ENCODE assay signal across 8 mouse cellular contexts in the genomic region with DNA sequence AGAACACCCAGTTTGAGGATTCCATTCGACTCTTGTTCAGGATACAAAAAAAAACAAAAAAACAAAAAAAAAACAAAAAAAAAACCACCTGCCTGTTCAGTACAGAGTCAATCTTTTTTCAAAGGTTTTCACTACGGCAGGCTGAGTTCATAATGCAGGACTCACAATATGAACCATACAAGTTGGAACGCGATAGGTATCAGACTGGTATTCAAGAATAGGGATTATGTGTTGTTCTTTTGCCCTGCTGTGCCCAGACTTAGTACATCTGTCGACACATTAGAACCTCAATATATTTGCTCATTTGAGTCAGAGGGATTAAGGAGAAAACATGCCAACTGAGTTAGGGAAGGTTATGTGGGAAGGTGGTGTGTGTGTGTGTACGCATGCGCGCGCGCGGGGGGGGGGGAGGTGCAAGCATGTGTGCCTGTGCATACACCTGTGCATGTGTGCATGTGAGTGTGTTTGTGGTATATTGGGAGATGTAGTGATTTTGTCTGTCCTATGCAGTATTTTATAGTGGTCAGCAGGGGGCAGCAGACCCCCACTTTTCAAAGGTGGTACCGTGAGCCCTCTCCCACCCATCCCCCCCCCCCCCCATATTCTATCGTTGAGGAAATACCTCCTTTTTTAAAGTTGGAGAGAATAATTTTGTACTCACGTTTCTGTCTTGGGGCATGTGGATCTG. TPM values are rescaled to one million over a fixed set of nuclear protein-coding genes. Genes with fewer than 3 reads are reported as not detected.
DNase-seq lines count a peak whose midpoint lies in the region; ATAC-seq and TF ChIP-seq lines count a peak whose summit lies in the region.

No protein-coding gene starts in this region.

- DNase-seq in forebrain, embryonic 10.5 days (ENCODE audit: extremely low spot score, low spot score) = no peak
- DNase-seq in lung, embryonic 14.5 days = peak; percentile 42
- no peak for DNase-seq in lung, adult 18-20 months
- DNase-seq in yolk sac, embryonic 10.5 days (ENCODE audit: low spot score) = no peak
- no peak for DNase-seq in heart, adult 18-20 months

- H3K4me2 ChIP-seq in forebrain, embryonic 12.5 days = no peak overlapping the region
- H3K4me2 ChIP-seq in lung, embryonic 14.5 days = no peak overlapping the region

- no peaks in the 10 kb centered on the region for H3K9me3 ChIP-seq in forebrain, embryonic 12.5 days
- no peaks in the 10 kb centered on the region for H3K9me3 ChIP-seq in forebrain, embryonic 10.5 days
- no peaks in the 10 kb centered on the region for H3K9me3 ChIP-seq in lung, embryonic 14.5 days (ENCODE audit: low read depth, low read length)

- peaks cover 16% of the 10 kb centered on the region for H3K36me3 ChIP-seq in forebrain, embryonic 12.5 days (replicated peaks)
- peaks cover 37% of the 10 kb centered on the region for H3K36me3 ChIP-seq in forebrain, embryonic 10.5 days (replicated peaks)
- 0 out of 2 replicates have a peak, but pooled peaks cover 4% of the 10 kb centered on the region for H3K36me3 ChIP-seq in lung, embryonic 14.5 days (ENCODE audit: insufficient read depth)
- H3K36me3 ChIP-seq in small intestine, adult 2 months (ENCODE audit: control insufficient read depth, insufficient read depth, low read length) = 0 out of 2 replicates have a peak, but pooled peaks cover 2% of the 10 kb centered on the region

- H3K27me3 ChIP-seq in forebrain, embryonic 12.5 days = no peaks in the 10 kb centered on the region
- no peaks in the 10 kb centered on the region for H3K27me3 ChIP-seq in forebrain, embryonic 10.5 days (ENCODE audit: poor library complexity, severe bottlenecking)
- H3K27me3 ChIP-seq in lung, embryonic 14.5 days (ENCODE audit: insufficient read depth, low read length) = no peaks in the 10 kb centered on the region
- no peaks in the 10 kb centered on the region for H3K27me3 ChIP-seq in small intestine, adult 2 months (ENCODE audit: control insufficient read depth, insufficient read depth, low read length)

- H3K9ac ChIP-seq in forebrain, embryonic 12.5 days = no peak overlapping the region
- H3K9ac ChIP-seq in lung, embryonic 14.5 days = no peak overlapping the region

- WGBS in forebrain, embryonic 12.5 days = 69% methylated on average over 14 of the region's 14 CpGs
- WGBS in forebrain, embryonic 10.5 days = 74% methylated on average over 14 of the region's 14 CpGs
- 55% methylated on average over 14 of the region's 14 CpGs for WGBS in lung, embryonic 14.5 days
- 71% methylated on average over 14 of the region's 14 CpGs for WGBS in small intestine, adult 2 months

- no peak overlapping the region for H3K27ac ChIP-seq in forebrain, embryonic 12.5 days
- H3K27ac ChIP-seq in forebrain, embryonic 10.5 days = no peak overlapping the region
- no peak overlapping the region for H3K27ac ChIP-seq in lung, embryonic 14.5 days (ENCODE audit: low read depth)
- no peak overlapping the region for H3K27ac ChIP-seq in embryonic fibroblast, embryonic 13.5 days (ENCODE audit: insufficient read depth, low read length)
- H3K27ac ChIP-seq in small intestine, adult 2 months (ENCODE audit: insufficient read depth, low read depth, low read length) = no peak overlapping the region

- peak; percentile 83 for ATAC-seq in forebrain, embryonic 12.5 days (ENCODE audit: low FRiP score)
- ATAC-seq in lung, embryonic 14.5 days (ENCODE audit: insufficient read depth) = no peak

- H3K4me1 ChIP-seq in forebrain, embryonic 12.5 days = peaks cover 12% of the 10 kb centered on the region; the same call in 1 of the 2 replicates
- no peaks in the 10 kb centered on the region for H3K4me1 ChIP-seq in forebrain, embryonic 10.5 days
- no peaks in the 10 kb centered on the region for H3K4me1 ChIP-seq in lung, embryonic 14.5 days (ENCODE audit: insufficient read depth)
- no peaks in the 10 kb centered on the region for H3K4me1 ChIP-seq in embryonic fibroblast, embryonic 13.5 days (ENCODE audit: control insufficient read depth, insufficient read depth, low read length)
- H3K4me1 ChIP-seq in small intestine, adult 2 months (ENCODE audit: control insufficient read depth, insufficient read depth, insufficient read length, low read length) = no peaks in the 10 kb centered on the region

- no peak overlapping the region for H3K4me3 ChIP-seq in forebrain, embryonic 12.5 days (replicated peaks)
- no peak overlapping the region for H3K4me3 ChIP-seq in forebrain, embryonic 10.5 days
- H3K4me3 ChIP-seq in lung, embryonic 14.5 days (ENCODE audit: low read depth, low read length) = no peak overlapping the region
- H3K4me3 ChIP-seq in embryonic fibroblast, embryonic 13.5 days (ENCODE audit: insufficient read depth, low read length) = no peak overlapping the region
- no peak overlapping the region for H3K4me3 ChIP-seq in small intestine, adult 2 months (ENCODE audit: low read depth, low read length)

- TF ChIP-seq POLR2A in embryonic fibroblast, embryonic 13.5 days (IDR thresholded peaks at IDR 0.05; ENCODE audit: low read depth, low read length) = no peak
- no peak for TF ChIP-seq POLR2A in small intestine, adult 2 months (IDR thresholded peaks at IDR 0.05; ENCODE audit: low read depth, low read length)

- peak; percentile 57 for TF ChIP-seq CTCF in lung, embryonic 14.5 days (IDR thresholded peaks at IDR 0.05; ENCODE audit: low read depth)
- TF ChIP-seq CTCF in embryonic fibroblast, embryonic 13.5 days (IDR thresholded peaks at IDR 0.05; ENCODE audit: borderline replicate concordance, insufficient read depth, low read length) = peak; percentile 16; the same call in 1 of the 2 replicates
- peak; percentile 36; the same call in 1 of the 2 replicates for TF ChIP-seq CTCF in small intestine, adult 2 months (IDR thresholded peaks at IDR 0.05; ENCODE audit: extremely low read depth, insufficient read length, insufficient replicate concordance, low read depth, low read length)

RNA-seq across cellular contexts. Expression of a gene that starts 49.3 kb away (rescaled TPM):
- polyA plus RNA-seq in forebrain, embryonic 12.5 days (2016; fragmentation: Nextera tagmentation; extraction: Ambion mirVana) = 70.7 and 72.0 TPM in 2 replicates
- polyA plus RNA-seq in forebrain, embryonic 10.5 days (2016; fragmentation: Nextera tagmentation; extraction: Ambion mirVana) = 55.9 and 61.1 TPM in 2 replicates
- polyA plus RNA-seq in lung, embryonic 14.5 days (2014; fragmentation: Nextera tagmentation; extraction: Ambion mirVana) = 43.4 and 45.8 TPM in 2 replicates
- 32.6 and 37.7 TPM in 2 replicates for polyA plus RNA-seq in embryonic fibroblast, embryonic 13.5 days (2011; ENCODE audit: insufficient read length, low read depth, missing spikeins)
- polyA plus RNA-seq in small intestine, adult 2 months (2012; rRNA removed) = 2.3 and 6.6 TPM in 2 replicates
- total RNA-seq in heart, adult 18-20 months (2021) = 10 to 100 TPM in 1 of 2 experiments, 1 to 10 TPM in 1; 9.4 to 10.5 TPM
